Mouse (Mus musculus) midbrain, postnatal 0 days (tissue): ENCODE results near the gene Ifng. TPM values are rescaled to one million over a fixed set of nuclear protein-coding genes. Genes with fewer than 3 reads are reported as not detected.
A peak's percentile ranks its signal among the peaks of the same experiment; 100 is the strongest.

Experiments
- ATAC-seq: fragments of 200-750 bp; cut with Nextera tagmentation; 2 replicates; pipeline ENCODE4 v1.8.0; 2017; ENCODE audit warnings: moderate number of reproducible peaks, mild to moderate bottlenecking, moderate TSS enrichment, moderate library complexity; ENCODE audit not compliant: low FRiP score
- DNase-seq: peaks from one replicate; pipeline ENCODE4 v3.0.0-alpha.2; 2015; ENCODE audit warnings: low spot score
- H3K27ac ChIP-seq: fragments of 300-500 bp; sonication (generic); 2 replicates; pipeline ENCODE4 v1.5.1; 2014; ENCODE audit warnings: low read depth, mild to moderate bottlenecking, low read length, mixed read lengths
- H3K27me3 ChIP-seq: fragments of 300-500 bp; sonication (generic); 2 replicates; pipeline ENCODE4 v1.6.1; 2014; ENCODE audit warnings: low read length, control low read depth, mixed read lengths; ENCODE audit not compliant: insufficient read depth
- H3K36me3 ChIP-seq: fragments of 300-500 bp; sonication (generic); 2 replicates; pipeline ENCODE4 v1.6.1; 2014; ENCODE audit warnings: low read length, control low read depth, mixed read lengths; ENCODE audit not compliant: insufficient read depth
- H3K4me1 ChIP-seq: fragments of 300-500 bp; sonication (generic); 2 replicates; pipeline ENCODE4 v1.6.1; 2014; ENCODE audit warnings: mild to moderate bottlenecking, control low read depth, antibody characterized with exemption, low read length, mixed read lengths; ENCODE audit not compliant: insufficient read depth
- H3K4me2 ChIP-seq: fragments of 300-500 bp; sonication (generic); 2 replicates; pipeline ENCODE4 v1.6.1; 2014; ENCODE audit warnings: low read depth, mild to moderate bottlenecking, low read length, mixed read lengths; ENCODE audit not compliant: poor library complexity, severe bottlenecking
- H3K4me3 ChIP-seq: fragments of 300-500 bp; sonication (generic); 2 replicates; pipeline ENCODE4 v1.5.1; 2014; ENCODE audit warnings: low read depth, mild to moderate bottlenecking, low read length, moderate library complexity
- H3K9ac ChIP-seq: fragments of 300-500 bp; sonication (generic); replicated peaks from 2 replicates; pipeline ENCODE4 v1.6.1; 2014; ENCODE audit warnings: mild to moderate bottlenecking, low read length, moderate library complexity, mixed read lengths; ENCODE audit not compliant: poor library complexity, severe bottlenecking
- H3K9me3 ChIP-seq: fragments of 300-500 bp; sonication (generic); 2 replicates; pipeline ENCODE4 v1.6.1; 2016; ENCODE audit warnings: low read length, control low read depth
- CTCF ChIP-seq: IDR thresholded peaks from 2 replicates; pipeline ENCODE4 v1.5.1; 2016; ENCODE audit warnings: antibody characterized with exemption, mild to moderate bottlenecking
- WGBS: fragments of 180-500 bp; shearing (Covaris S2); extraction: QIAGEN DNeasy Blood & Tissue Kit; methylation state at CpG from one replicate; pipeline ENCODE4 v1.1.7; 2014; 5-methylcytosine and 5-hydroxymethylcytosine counted together
- polyA plus RNA-seq: library from polyadenylated mRNA; unstranded; fragments of >200 nt; fragmentation: Nextera tagmentation; extraction: Ambion mirVana; gene quantifications from 2 replicates; pipeline ENCODE4 v1.2.1, GENCODE M21; 2015
- total RNA-seq: library from RNA; depleted of rRNA; stranded (reverse); fragments of >200 nt; gene quantifications from 2 replicates; pipeline ENCODE4 v1.2.3, GENCODE M21; 2014

The Ifng gene
- total and polyA plus RNA-seq, 2 experiments from 2014 or later: not detected

DNA sequence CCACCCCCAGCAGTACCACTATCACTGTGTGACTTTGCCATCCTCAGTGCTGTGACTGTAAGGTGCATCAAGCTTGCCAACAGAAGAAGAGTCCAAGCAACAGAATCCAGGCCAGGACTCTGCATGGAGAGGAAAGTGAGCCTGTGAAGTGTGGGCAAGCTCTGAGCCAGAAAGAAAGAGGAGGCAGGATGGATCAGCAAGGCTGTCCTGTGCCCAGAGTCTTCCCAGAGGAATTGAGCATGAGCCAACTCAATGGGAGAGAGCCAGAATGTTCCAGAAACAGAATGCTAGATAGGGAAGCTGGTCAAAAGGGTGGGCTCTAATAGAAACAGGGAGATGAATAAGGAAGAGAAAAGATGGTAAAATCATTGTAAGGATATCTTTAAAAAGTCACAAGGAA is 19.9 kb upstream of the Ifng start:
- Histone ChIP-seq H3K4me1 (no peaks in the 10 kb centered on the region), H3K9me3 (no peaks in the 10 kb centered on the region), H3K27me3 (no peaks in the 10 kb centered on the region), H3K9ac (no peak overlapping the region), H3K4me3 (no peak overlapping the region), H3K4me2 (no peak overlapping the region), H3K36me3 (no peaks in the 10 kb centered on the region), H3K27ac (no peak overlapping the region)
- DNase-seq (no peak), ATAC-seq (no peak)
- TF ChIP-seq CTCF: no peak

DNA sequence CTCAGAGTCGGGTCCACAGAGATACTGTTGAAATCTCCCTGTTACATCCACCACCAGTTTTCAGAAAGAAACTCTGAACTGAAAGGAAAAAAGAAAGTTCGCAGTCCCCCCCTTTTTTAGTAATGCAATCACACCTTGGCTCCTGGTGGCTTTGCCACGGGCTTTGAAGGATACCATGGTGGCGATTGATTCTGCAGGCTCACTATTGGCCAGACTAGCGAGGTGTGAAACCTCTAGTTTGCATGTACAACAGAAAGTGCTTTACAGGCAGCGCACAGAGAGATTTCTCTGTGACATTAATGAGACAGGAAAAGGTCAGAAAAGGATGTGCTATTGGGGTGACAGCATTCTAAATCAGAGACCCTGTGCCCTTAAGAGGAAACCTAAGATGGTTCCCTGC is 5.3 kb upstream of the Ifng start:
- TF ChIP-seq CTCF: no peak
- DNase-seq (no peak), ATAC-seq (no peak)
- H3K9me3 ChIP-seq: no peaks in the 10 kb centered on the region
- WGBS: 92% methylated on average over 6 of the region's 6 CpGs
- H3K27ac ChIP-seq: no peak overlapping the region
- no peaks in the 10 kb centered on the region for H3K27me3 ChIP-seq
- no peak overlapping the region for H3K4me3 ChIP-seq
- no peak overlapping the region for H3K4me2 ChIP-seq
- H3K4me1 ChIP-seq: no peaks in the 10 kb centered on the region
- H3K9ac ChIP-seq: no peak overlapping the region
- H3K36me3 ChIP-seq: no peaks in the 10 kb centered on the region

DNA sequence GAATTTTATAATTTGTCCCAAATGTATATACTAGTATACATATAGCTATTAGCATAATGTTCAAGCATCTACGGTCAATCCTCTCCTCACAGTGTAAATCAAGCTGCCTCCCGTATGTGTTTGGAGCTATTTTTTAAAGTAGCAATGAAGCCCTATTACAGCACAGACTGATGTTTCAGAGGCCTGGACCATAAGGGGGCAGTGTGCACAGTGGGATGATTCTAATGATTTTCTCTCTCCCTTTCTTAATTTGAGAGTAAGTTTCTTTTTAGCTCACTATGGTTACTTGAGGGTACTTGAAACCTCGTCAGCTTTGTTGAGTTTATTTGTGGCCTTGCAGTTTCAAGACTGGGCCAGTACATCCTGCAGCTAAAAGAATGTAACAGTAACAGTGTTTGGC is 1.1 kb downstream of the Ifng start:
- Histone ChIP-seq H3K27ac (no peak overlapping the region), H3K4me3 (no peak overlapping the region), H3K4me2 (no peak overlapping the region), H3K9ac (no peak overlapping the region), H3K9me3 (no peaks in the 10 kb centered on the region), H3K27me3 (no peaks in the 10 kb centered on the region), H3K36me3 (no peaks in the 10 kb centered on the region), H3K4me1 (no peaks in the 10 kb centered on the region)
- TF ChIP-seq CTCF: peak; percentile 63
- ATAC-seq (no peak), DNase-seq (peak; percentile 31)
- WGBS: 74% methylated on average over 3 of the region's 3 CpGs

DNA sequence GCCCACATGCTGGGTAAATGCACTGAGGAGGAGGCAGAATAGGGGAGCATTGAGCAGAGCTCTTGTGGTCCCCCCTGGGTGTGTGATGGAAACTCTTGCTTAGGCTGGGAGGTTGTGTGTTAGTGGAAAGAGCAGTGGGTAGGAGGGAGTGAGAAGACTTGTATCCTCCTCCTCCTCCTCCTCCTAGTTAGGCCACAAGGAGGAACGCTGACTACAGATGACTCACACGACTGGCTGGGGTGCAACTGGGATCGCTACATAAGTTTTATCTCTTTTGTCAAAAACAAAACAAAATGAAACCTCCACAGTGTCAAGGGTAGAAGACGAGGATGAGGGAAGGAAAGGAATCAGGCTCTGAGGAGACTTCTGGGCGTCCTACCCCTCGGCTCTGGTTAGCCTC is 2.2 kb downstream of the Ifng start:
- Histone ChIP-seq H3K4me3 (no peak overlapping the region), H3K27ac (no peak overlapping the region), H3K9ac (no peak overlapping the region), H3K36me3 (no peaks in the 10 kb centered on the region), H3K9me3 (no peaks in the 10 kb centered on the region), H3K4me1 (no peaks in the 10 kb centered on the region), H3K4me2 (no peak overlapping the region), H3K27me3 (no peaks in the 10 kb centered on the region)
- 89% methylated on average over 6 of the region's 6 CpGs for WGBS
- no peak for TF ChIP-seq CTCF
- no peak for DNase-seq
- no peak for ATAC-seq

DNA sequence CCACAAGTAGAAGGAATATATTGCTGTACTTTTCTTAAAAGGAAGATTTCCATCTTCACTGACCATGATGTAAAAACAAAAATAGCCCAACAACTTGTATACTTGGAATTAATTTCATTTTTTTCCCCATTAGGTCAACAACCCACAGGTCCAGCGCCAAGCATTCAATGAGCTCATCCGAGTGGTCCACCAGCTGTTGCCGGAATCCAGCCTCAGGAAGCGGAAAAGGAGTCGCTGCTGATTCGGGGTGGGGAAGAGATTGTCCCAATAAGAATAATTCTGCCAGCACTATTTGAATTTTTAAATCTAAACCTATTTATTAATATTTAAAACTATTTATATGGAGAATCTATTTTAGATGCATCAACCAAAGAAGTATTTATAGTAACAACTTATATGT is 4.2 kb downstream of the Ifng start:
- no peak overlapping the region for H3K4me2 ChIP-seq
- no peak overlapping the region for H3K4me3 ChIP-seq
- H3K27ac ChIP-seq: no peak overlapping the region
- TF ChIP-seq CTCF: no peak
- H3K36me3 ChIP-seq: no peaks in the 10 kb centered on the region
- ATAC-seq (no peak), DNase-seq (no peak)
- H3K27me3 ChIP-seq: no peaks in the 10 kb centered on the region
- no peaks in the 10 kb centered on the region for H3K4me1 ChIP-seq
- H3K9ac ChIP-seq: no peak overlapping the region
- no peaks in the 10 kb centered on the region for H3K9me3 ChIP-seq
- 96% methylated on average over 6 of the region's 6 CpGs for WGBS

DNA sequence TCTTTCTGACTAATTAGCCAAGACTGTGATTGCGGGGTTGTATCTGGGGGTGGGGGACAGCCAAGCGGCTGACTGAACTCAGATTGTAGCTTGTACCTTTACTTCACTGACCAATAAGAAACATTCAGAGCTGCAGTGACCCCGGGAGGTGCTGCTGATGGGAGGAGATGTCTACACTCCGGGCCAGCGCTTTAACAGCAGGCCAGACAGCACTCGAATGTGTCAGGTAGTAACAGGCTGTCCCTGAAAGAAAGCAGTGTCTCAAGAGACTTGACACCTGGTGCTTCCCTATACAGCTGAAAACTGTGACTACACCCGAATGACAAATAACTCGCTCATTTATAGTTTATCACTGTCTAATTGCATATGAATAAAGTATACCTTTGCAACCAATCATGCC is 4.7 kb downstream of the Ifng start:
- no peak overlapping the region for H3K4me3 ChIP-seq
- H3K9ac ChIP-seq: no peak overlapping the region
- no peaks in the 10 kb centered on the region for H3K4me1 ChIP-seq
- ATAC-seq (no peak), DNase-seq (no peak)
- no peak for TF ChIP-seq CTCF
- H3K27me3 ChIP-seq: no peaks in the 10 kb centered on the region
- H3K36me3 ChIP-seq: no peaks in the 10 kb centered on the region
- no peaks in the 10 kb centered on the region for H3K9me3 ChIP-seq
- no peak overlapping the region for H3K4me2 ChIP-seq
- WGBS: 81% methylated on average over 8 of the region's 8 CpGs
- H3K27ac ChIP-seq: no peak overlapping the region

DNA sequence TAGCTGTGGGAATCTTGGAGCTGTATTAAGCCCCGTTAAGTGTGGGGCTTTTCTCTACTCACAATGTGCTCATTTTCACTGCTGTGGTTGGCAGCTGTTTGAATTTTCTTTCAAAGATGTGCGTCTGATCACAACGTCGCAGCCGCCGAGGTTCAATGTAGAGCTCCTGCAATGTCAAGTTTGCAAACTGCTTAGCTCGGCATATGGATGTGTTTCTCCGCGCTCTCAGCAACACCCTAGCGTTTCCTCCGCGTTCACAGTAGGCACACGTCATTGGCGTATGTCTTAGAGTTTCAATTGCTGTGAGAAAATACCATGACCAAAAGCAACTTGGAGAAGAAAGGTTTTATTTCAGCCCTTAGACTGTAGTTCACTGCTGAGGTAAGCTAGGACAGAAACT is 5.1 kb downstream of the Ifng start:
- no peak overlapping the region for H3K27ac ChIP-seq
- no peaks in the 10 kb centered on the region for H3K27me3 ChIP-seq
- H3K4me2 ChIP-seq: no peak overlapping the region
- no peaks in the 10 kb centered on the region for H3K4me1 ChIP-seq
- H3K9ac ChIP-seq: no peak overlapping the region
- DNase-seq (no peak), ATAC-seq (no peak)
- no peaks in the 10 kb centered on the region for H3K36me3 ChIP-seq
- 82% methylated on average over 14 of the region's 14 CpGs for WGBS
- no peaks in the 10 kb centered on the region for H3K9me3 ChIP-seq
- no peak overlapping the region for H3K4me3 ChIP-seq
- TF ChIP-seq CTCF: no peak
